Mouse (Mus musculus) midbrain, embryonic 12.5 days (tissue): Measurements from ENCODE around the gene Gm5767. TPM values are rescaled to one million over a fixed set of nuclear protein-coding genes. Genes with fewer than 3 reads are reported as not detected.
"Not testable (repeated sequence)": the region's sequence is repeated elsewhere in the genome, so short reads cannot be mapped to it uniquely, and the experiment has no call there.

ENCODE experiments used
- ATAC-seq: fragments of 200-750 bp; cut with Nextera tagmentation; 2 replicates; pipeline ENCODE4 v1.8.0; 2017; ENCODE audit warnings: low read depth, moderate TSS enrichment, moderate library complexity; ENCODE audit not compliant: low FRiP score
- H3K27ac ChIP-seq: fragments of 300-500 bp; sonication (generic); replicated peaks from 2 replicates; pipeline ENCODE4 v1.5.1; 2016; ENCODE audit warnings: mild to moderate bottlenecking
- H3K27me3 ChIP-seq: fragments of 300-500 bp; sonication (generic); 2 replicates; pipeline ENCODE4 v1.6.1; 2016; ENCODE audit warnings: mild to moderate bottlenecking
- H3K36me3 ChIP-seq: fragments of 300-500 bp; sonication (generic); 2 replicates; pipeline ENCODE4 v1.6.1; 2016
- H3K4me1 ChIP-seq: fragments of 300-500 bp; sonication (generic); 2 replicates; pipeline ENCODE4 v1.6.1; 2016
- H3K4me2 ChIP-seq: fragments of 300-500 bp; sonication (generic); replicated peaks from 2 replicates; pipeline ENCODE4 v1.6.1; 2016; ENCODE audit warnings: mild to moderate bottlenecking, moderate library complexity
- H3K4me3 ChIP-seq: fragments of 300-500 bp; sonication (generic); 2 replicates; pipeline ENCODE4 v1.5.1; 2016; ENCODE audit warnings: mild to moderate bottlenecking
- H3K9ac ChIP-seq: fragments of 300-500 bp; sonication (generic); replicated peaks from 2 replicates; pipeline ENCODE4 v1.6.1; 2016; ENCODE audit warnings: mild to moderate bottlenecking, moderate library complexity
- H3K9me3 ChIP-seq: fragments of 300-500 bp; sonication (generic); 2 replicates; pipeline ENCODE4 v1.6.1; 2016; ENCODE audit warnings: mild to moderate bottlenecking
- WGBS: fragments of 180-500 bp; shearing (Covaris S2); methylation state at CpG from one replicate; pipeline ENCODE4 v1.1.7; 2016; 5-methylcytosine and 5-hydroxymethylcytosine counted together
- polyA plus RNA-seq: library from polyadenylated mRNA; unstranded; fragments of >200 nt; fragmentation: Nextera tagmentation; extraction: Ambion mirVana; gene quantifications from 2 replicates; pipeline ENCODE4 v1.2.1, GENCODE M21; 2016

The Gm5767 gene
- polyA plus RNA-seq, 1 experiment from 2014 or later: not detected

GRCm38 (mm10) chr16:8720447-8720846 lies 39.9 kb downstream of the Gm5767 start:
- Histone ChIP-seq H3K4me1 (peaks cover 5% of the 10 kb centered on the region; the same call in 1 of the 2 replicates), H3K4me2 (no peak overlapping the region), H3K4me3 (no peak overlapping the region), H3K9ac (no peak overlapping the region), H3K36me3 (peaks cover 9% of the 10 kb centered on the region), H3K27ac (no peak overlapping the region), H3K27me3 (no peaks in the 10 kb centered on the region), H3K9me3 (no peaks in the 10 kb centered on the region)
- WGBS: 95% methylated on average over 4 of the region's 4 CpGs
- ATAC-seq: no peak

- H3K4me1 ChIP-seq: peaks cover 2% of the 10 kb centered on the region; the same call in 1 of the 2 replicates
- no peaks in the 10 kb centered on the region for H3K36me3 ChIP-seq
- no peaks in the 10 kb centered on the region for H3K9me3 ChIP-seq
- H3K27ac ChIP-seq: no peak overlapping the region
- no peak for ATAC-seq
- no peak overlapping the region for H3K4me3 ChIP-seq
- WGBS: 82% methylated on average over 3 of the region's 3 CpGs
- no peak overlapping the region for H3K9ac ChIP-seq
- no peak overlapping the region for H3K4me2 ChIP-seq
- no peaks in the 10 kb centered on the region for H3K27me3 ChIP-seq
These were observed 43.5 kb downstream of the Gm5767 start for GRCm38 (mm10) chr16:8724031-8724430.

GRCm38 (mm10) chr16:8725807-8726206 lies 45.2 kb downstream of the Gm5767 start:
- peaks cover 12% of the 10 kb centered on the region for H3K4me1 ChIP-seq
- no peak overlapping the region for H3K4me2 ChIP-seq
- H3K4me3 ChIP-seq: no peak overlapping the region
- H3K9ac ChIP-seq: no peak overlapping the region
- no peak for ATAC-seq
- H3K27me3 ChIP-seq: no peaks in the 10 kb centered on the region
- 90% methylated on average over 2 of the region's 2 CpGs for WGBS
- no peak overlapping the region for H3K27ac ChIP-seq
- no peaks in the 10 kb centered on the region for H3K36me3 ChIP-seq
- no peaks in the 10 kb centered on the region for H3K9me3 ChIP-seq

DNA sequence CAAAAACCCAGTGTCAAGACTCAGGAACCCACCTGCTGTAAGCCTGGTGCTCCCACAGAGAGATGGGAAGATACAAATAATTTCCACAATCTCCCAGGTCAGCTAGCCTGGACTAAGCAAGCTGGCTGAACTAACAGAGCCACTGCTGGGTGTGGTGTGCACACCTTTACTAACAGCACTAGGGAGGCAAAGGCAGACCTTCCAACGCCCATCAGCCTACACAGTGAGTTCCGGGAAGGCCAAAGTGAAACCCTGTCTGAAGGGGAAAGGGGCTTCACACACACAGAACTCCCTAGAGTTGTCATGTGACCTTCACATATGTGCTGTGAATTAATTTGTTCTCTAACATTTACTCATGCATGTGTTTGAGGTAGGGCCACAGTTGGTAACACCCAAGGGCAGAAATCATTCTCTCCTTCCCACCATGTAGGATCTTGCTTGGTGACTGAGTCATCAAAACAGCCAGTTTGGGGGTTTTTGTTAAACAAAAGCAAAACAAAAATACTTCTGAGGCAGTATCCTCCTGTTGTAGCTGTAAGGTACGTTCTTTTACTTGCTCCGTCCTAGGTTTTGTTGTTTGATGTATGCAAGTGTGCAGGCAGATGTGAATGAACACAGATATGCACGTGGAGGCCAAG lies 47.7 kb downstream of the Gm5767 start:
- H3K4me1 ChIP-seq: peaks cover 12% of the 10 kb centered on the region
- no peaks in the 10 kb centered on the region for H3K9me3 ChIP-seq
- no peaks in the 10 kb centered on the region for H3K27me3 ChIP-seq
- WGBS: 89% methylated on average over 5 of the region's 5 CpGs
- no peak for ATAC-seq
- no peak overlapping the region for H3K4me3 ChIP-seq
- H3K9ac ChIP-seq: no peak overlapping the region
- no peaks in the 10 kb centered on the region for H3K36me3 ChIP-seq
- no peak overlapping the region for H3K27ac ChIP-seq
- no peak overlapping the region for H3K4me2 ChIP-seq

DNA sequence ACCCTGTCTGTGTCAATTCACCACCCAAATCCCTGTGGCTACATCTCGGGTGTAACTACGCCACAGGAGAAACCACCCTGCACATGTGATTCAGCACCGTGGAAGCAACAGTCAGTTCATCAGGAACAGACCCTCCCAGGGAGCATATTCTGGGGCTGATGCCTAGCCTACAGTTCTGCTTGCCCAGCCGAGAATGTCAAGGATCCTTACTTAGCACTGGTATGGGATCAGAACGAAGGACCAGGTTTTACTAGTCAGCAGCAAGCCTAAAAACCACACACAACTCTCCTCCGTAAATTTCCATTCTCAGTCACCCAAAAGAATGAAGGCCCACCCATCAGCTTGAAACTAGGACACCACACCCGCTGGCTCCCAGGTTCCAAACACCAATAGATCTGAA lies 51.1 kb downstream of the Gm5767 start:
- ATAC-seq: no peak
- Histone ChIP-seq H3K36me3 (no peaks in the 10 kb centered on the region), H3K4me1 (peaks cover 39% of the 10 kb centered on the region), H3K9me3 (no peaks in the 10 kb centered on the region), H3K4me2 (no peak overlapping the region), H3K27ac (no peak overlapping the region), H3K4me3 (no peak overlapping the region), H3K9ac (no peak overlapping the region), H3K27me3 (no peaks in the 10 kb centered on the region)
- 87% methylated on average over 7 of the region's 7 CpGs for WGBS

DNA sequence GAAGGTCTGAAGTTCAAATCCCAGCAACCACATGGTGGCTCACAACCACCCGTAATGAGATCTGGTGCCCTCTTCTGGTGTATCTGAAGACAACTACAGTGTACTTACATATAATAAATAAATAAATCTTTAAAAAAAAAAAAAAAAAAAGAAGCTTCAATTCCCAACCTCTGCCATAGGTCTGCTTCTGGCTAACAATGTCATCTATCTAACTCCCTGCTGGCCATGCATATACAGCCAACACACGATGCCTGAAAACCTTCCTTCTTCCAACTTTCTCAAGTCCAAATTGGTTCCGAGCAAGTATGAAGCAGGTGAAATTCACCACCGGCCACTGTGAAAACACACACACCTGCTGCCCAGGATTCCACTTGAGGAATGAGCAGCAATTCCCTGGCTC lies 51.9 kb downstream of the Gm5767 start:
- not testable (repeated sequence) for H3K36me3 ChIP-seq, H3K9ac ChIP-seq, H3K4me3 ChIP-seq, H3K27ac ChIP-seq, H3K27me3 ChIP-seq, ATAC-seq, H3K9me3 ChIP-seq, H3K4me2 ChIP-seq
- peaks cover 45% of the 10 kb centered on the region for H3K4me1 ChIP-seq
- WGBS: 91% methylated on average over 3 of the region's 4 CpGs

Other genes with a start within 250 kb of the Gm5767 start
- 17.1 and 19.9 TPM in 2 replicates for gene Mettl22, start 210.0 kb upstream of the Gm5767 start, polyA plus RNA-seq
- 39.5 and 40.3 TPM in 2 replicates for gene Abat, start 167.3 kb upstream of the Gm5767 start, polyA plus RNA-seq
- gene Pmm2, start 43.1 kb upstream of the Gm5767 start, polyA plus RNA-seq: 48.6 and 52.1 TPM in 2 replicates
- 23.2 and 26.0 TPM in 2 replicates for gene Tmem186, start 43.1 kb upstream of the Gm5767 start, polyA plus RNA-seq
- gene Carhsp1, start 8.6 kb upstream of the Gm5767 start, polyA plus RNA-seq: 255 and 264 TPM in 2 replicates
- 35.9 and 38.4 TPM in 2 replicates for gene Usp7, start 111.5 kb downstream of the Gm5767 start, polyA plus RNA-seq
- gene 1810013L24Rik, start 149.3 kb downstream of the Gm5767 start, polyA plus RNA-seq: 39.0 and 43.9 TPM in 2 replicates